Mouse (Mus musculus): ENCODE results near the gene Pltp.

Pltp gene
- long read RNA-seq, experiment 1, transcript Pltp-201 (16 exons, 1,809 nt), result major isoform, 7 of 11 reads
- long read RNA-seq, experiment 1, partial matches to known transcripts, result 1 of 11 reads
- long read RNA-seq, experiment 1, other reads (novel, unspliced or antisense), result 1 of 11 reads
- long read RNA-seq, experiment 2, transcript Pltp-201 (16 exons, 1,809 nt), result major isoform, 5 of 6 reads
- long read RNA-seq, experiment 2, partial matches to known transcripts, result 0 of 6 reads
- long read RNA-seq, experiment 2, other reads (novel, unspliced or antisense), result 1 of 6 reads

- intact Hi-C loops (cut with DNase I), result no loop called here
These were observed at the start of gene Pltp for GRCm38 (mm10) chr2:164857101-164857821. Gene Pltp, minus strand, starts transcription at chr2:164857711.

GRCm38 (mm10) chr2:164906071-164906470 lies 48.6 kb upstream of the Pltp start:
- intact Hi-C loops (cut with DNase I), result no loop called here

- intact Hi-C loops (cut with DNase I), result no loop called here
These were observed 46.0 kb upstream of the Pltp start for GRCm38 (mm10) chr2:164903496-164903895.

- intact Hi-C loops (cut with DNase I), result no loop called here
These were observed 43.9 kb upstream of the Pltp start for GRCm38 (mm10) chr2:164901380-164901779.

GRCm38 (mm10) chr2:164899723-164900459 lies 42.4 kb upstream of the Pltp start:
- intact Hi-C loops (cut with DNase I), result loop anchor here (5.0 kb wide), 1 partner anchor 68 kb away; the partner anchor contains the start of genes Ctsa and Neurl2

- intact Hi-C loops (cut with DNase I), result loop anchor here (5.0 kb wide), 1 partner anchor 67 kb away; the partner anchor contains the start of genes Ctsa and Neurl2
These were observed 41.5 kb upstream of the Pltp start for GRCm38 (mm10) chr2:164899034-164899433.

- intact Hi-C loops (cut with DNase I), result loop anchor here (5.0 kb wide), 1 partner anchor 66 kb away; the partner anchor contains the start of genes Ctsa and Neurl2
These were observed 40.5 kb upstream of the Pltp start for GRCm38 (mm10) chr2:164898008-164898407.

- intact Hi-C loops (cut with DNase I), result loop anchor here (5.0 kb wide), 1 partner anchor 64 kb away; the partner anchor contains the start of genes Ctsa and Neurl2
These were observed 38.4 kb upstream of the Pltp start for GRCm38 (mm10) chr2:164895885-164896284.

- intact Hi-C loops (cut with DNase I), result loop anchor here (5.0 kb wide), 1 partner anchor 62 kb away; the partner anchor contains the start of genes Ctsa and Neurl2
These were observed 37.1 kb upstream of the Pltp start for GRCm38 (mm10) chr2:164894644-164895043.

- intact Hi-C loops (cut with DNase I), result no loop called here
These were observed 36.5 kb upstream of the Pltp start for GRCm38 (mm10) chr2:164894048-164894447.

GRCm38 (mm10) chr2:164892696-164893216 lies 35.2 kb upstream of the Pltp start:
- intact Hi-C loops (cut with DNase I), result no loop called here

- intact Hi-C loops (cut with DNase I), result no loop called here
These were observed 34.6 kb upstream of the Pltp start for GRCm38 (mm10) chr2:164891908-164892695.

- intact Hi-C loops (cut with DNase I), result no loop called here
These were observed 33.7 kb upstream of the Pltp start for GRCm38 (mm10) chr2:164891056-164891834.

GRCm38 (mm10) chr2:164890411-164891049 lies 33.0 kb upstream of the Pltp start:
- intact Hi-C loops (cut with DNase I), result no loop called here

GRCm38 (mm10) chr2:164889960-164890359 lies 32.4 kb upstream of the Pltp start:
- intact Hi-C loops (cut with DNase I), result no loop called here

GRCm38 (mm10) chr2:164888996-164889395 lies 31.5 kb upstream of the Pltp start:
- intact Hi-C loops (cut with DNase I), result no loop called here

GRCm38 (mm10) chr2:164886617-164887016 lies 29.1 kb upstream of the Pltp start:
- intact Hi-C loops (cut with DNase I), result no loop called here

- intact Hi-C loops (cut with DNase I), result no loop called here
These were observed 28.3 kb upstream of the Pltp start for GRCm38 (mm10) chr2:164885788-164886187.

GRCm38 (mm10) chr2:164882619-164883018 lies 25.1 kb upstream of the Pltp start:
- intact Hi-C loops (cut with DNase I), result no loop called here
